Mouse (Mus musculus): ENCODE results near the gene Gm3015.
"Not testable (repeated sequence)": the region's sequence is repeated elsewhere in the genome, so short reads cannot be mapped to it uniquely, and the experiment has no call there.

The Gm3015 gene

DNA sequence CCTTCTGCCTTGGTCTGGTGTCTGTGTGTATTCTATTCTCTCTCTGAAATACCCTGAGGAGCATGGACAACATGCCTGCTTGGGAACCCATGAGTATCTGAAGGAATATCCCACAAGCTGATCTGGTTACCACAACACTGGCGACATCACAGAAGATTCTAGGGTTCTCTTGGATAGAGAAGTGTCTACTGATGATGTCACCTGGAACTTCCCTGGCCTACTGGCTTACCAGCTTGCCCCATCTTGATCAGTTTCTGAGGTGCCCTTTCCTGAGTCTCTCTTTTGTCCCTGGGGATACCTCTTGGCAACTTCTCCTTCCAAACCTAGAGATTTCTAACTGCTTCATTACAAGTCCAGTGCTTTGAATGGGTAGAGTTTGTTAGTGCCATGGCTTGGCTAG, at the start of gene Gm3015:
Gene Gm3015, minus strand, starts transcription at position 101 of the 400 bp plus-strand sequence.
- not testable (repeated sequence) for DNase-seq (ENCODE audit: low read depth, low spot score)

GRCm38 (mm10) chr14:42797887-42798286, 29.3 kb upstream of the Gm3015 start, which contains the start of gene Gm10377:
TSS of gene Gm10377 (minus strand) at chr14:42797987.
- DNase-seq (ENCODE audit: low read depth, low spot score), result not testable (repeated sequence)
